Mouse (Mus musculus) bone marrow, adult 2 months (tissue): ENCODE data around the gene Slc4a8.

Source experiments
- CTCF ChIP-seq: fragments of 200-500 bp; IDR thresholded peaks from 2 replicates; pipeline ENCODE4 v1.5.1; 2011; ENCODE audit warnings: low read length, control low read depth; ENCODE audit not compliant: control insufficient read depth, insufficient read depth
- POLR2A ChIP-seq: fragments of 200-500 bp; IDR thresholded peaks from 2 replicates; pipeline ENCODE4 v1.6.1; 2011; ENCODE audit warnings: low read depth, mild to moderate bottlenecking, control low read depth, low read length, borderline replicate concordance; ENCODE audit not compliant: control insufficient read depth

DNA sequence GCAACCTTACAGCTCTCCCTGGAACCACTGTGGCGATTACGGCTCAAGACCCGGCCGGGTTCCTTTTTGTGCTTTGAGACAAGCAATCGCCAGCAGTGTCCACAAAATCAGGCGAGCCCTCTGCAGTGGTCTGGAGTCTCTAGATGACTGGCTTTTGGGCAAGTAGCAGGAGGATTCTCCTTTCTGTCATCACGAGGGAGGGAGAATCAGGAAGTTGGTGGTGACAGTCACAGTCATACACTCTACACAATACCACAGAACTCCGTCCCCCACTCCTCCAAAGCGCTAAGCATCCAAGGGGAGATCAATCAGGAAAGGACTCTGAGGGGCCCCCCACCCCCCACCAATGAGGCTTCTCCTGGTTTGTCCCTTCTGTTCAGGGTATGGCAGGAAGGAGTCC, 33.0 kb upstream of the Slc4a8 start:
- no peak for TF ChIP-seq POLR2A
- TF ChIP-seq CTCF = no peak
